Mouse (Mus musculus): ENCODE results near the gene Rnf207. TPM values are rescaled to one million over a fixed set of nuclear protein-coding genes. Genes with fewer than 3 reads are reported as not detected.

Rnf207 gene
- polyA plus RNA-seq, 1 experiment from 2014 or later: 1.5 TPM

DNA sequence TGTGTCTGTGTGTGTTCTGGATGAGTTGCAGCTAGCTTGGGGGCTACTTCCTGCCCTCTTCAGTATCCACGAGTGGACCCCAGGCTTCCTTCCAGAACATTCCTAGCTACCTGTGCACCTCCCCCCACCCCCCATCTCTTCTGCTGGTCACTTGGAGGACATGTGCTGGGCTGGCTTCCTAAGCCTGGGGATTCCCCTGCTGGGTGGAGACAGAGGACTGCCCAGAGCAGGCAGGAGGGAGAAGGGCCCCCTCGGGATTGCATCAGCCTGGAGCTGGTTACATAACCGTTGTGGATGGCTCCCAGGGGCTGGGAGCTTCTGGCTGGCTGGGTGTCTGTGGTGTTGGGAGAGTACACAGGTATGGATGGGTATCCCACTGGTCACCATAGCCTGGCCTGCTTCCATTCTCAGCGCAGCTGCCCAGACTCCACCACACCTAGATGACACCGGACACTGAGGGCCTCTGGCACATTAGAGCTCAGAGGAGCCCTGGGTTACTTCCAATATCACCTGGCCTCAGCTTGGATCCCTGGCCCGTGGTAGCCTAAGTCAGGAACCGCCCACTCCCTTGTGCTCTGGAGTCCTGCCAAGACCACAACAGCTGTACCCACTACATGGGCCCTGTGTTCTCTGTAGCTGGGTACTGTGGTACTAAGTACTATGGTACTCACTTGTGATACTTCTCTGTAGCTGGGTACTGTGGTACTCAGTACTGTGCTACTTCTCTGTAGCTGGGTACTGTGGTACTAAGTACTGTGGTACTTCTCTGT lies 26.5 kb upstream of the Rnf207 start:
- Histone ChIP-seq H3K4me2 (no peak overlapping the region), H3K9me3 (replicated peaks) (no peaks in the 10 kb centered on the region), H3K27me3 (peaks cover 75% of the 10 kb centered on the region), H3K36me3 (no peaks in the 10 kb centered on the region), H3K4me1 (peaks cover 21% of the 10 kb centered on the region), H3K27ac (no peak overlapping the region), H3K4me3 (replicated peaks) (no peak overlapping the region), H3K9ac (no peak overlapping the region)
- WGBS: 48% methylated on average over 7 of the region's 7 CpGs
- ATAC-seq (replicated peaks; ENCODE audit: low FRiP score): no peak

DNA sequence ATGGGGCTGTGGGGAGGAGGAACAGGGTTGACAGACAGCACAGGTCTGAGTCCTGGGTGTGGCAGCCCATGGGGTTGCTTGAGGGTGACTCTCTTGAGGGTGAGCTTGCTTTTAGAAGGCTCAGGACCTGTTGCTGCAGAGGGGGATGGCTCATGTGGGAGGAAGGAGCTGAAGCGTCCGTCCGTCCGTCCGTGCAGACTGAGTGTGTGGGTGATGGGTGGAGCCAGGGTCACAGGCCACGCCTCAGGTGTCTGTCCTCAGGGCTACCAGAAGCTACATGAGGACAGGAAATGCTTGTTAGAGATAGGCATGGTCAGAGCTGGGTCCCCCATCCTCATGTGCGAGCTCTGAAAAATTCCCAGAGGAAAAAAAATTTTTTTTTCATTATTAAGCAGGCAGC lies 25.9 kb upstream of the Rnf207 start:
- Histone ChIP-seq H3K27ac (no peak overlapping the region), H3K4me3 (replicated peaks) (no peak overlapping the region), H3K9me3 (replicated peaks) (no peaks in the 10 kb centered on the region), H3K36me3 (no peaks in the 10 kb centered on the region), H3K27me3 (peaks cover 75% of the 10 kb centered on the region), H3K4me2 (no peak overlapping the region), H3K4me1 (peaks cover 19% of the 10 kb centered on the region), H3K9ac (no peak overlapping the region)
- WGBS: 48% methylated on average over 7 of the region's 7 CpGs
- no peak for ATAC-seq (replicated peaks; ENCODE audit: low FRiP score)

DNA sequence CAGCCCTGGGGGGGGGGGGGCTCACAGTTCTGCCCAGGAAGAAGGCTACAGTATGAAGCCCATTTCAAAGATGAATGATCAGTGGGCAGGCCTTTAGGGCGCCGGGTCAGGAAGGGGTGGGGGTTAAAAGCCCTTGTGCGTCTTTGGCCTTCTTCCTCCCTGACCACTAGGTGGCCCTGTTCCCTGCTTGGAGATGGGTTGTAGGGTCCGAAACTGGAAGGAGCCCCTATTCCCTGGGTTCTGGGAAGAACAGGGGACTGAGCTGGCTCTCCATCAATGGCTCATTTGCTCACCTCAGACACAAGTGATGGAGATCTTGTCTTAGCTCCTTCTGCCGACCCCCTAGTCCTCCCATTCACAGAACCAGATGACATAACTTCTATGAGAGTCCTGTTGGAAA lies 24.5 kb upstream of the Rnf207 start:
- Histone ChIP-seq H3K9me3 (replicated peaks) (no peaks in the 10 kb centered on the region), H3K4me1 (peaks cover 32% of the 10 kb centered on the region), H3K4me2 (no peak overlapping the region), H3K4me3 (replicated peaks) (no peak overlapping the region), H3K27me3 (peaks cover 75% of the 10 kb centered on the region), H3K36me3 (no peaks in the 10 kb centered on the region), H3K27ac (no peak overlapping the region), H3K9ac (no peak overlapping the region)
- WGBS: 8% methylated on average over 5 of the region's 5 CpGs
- ATAC-seq (replicated peaks; ENCODE audit: low FRiP score): no peak

DNA sequence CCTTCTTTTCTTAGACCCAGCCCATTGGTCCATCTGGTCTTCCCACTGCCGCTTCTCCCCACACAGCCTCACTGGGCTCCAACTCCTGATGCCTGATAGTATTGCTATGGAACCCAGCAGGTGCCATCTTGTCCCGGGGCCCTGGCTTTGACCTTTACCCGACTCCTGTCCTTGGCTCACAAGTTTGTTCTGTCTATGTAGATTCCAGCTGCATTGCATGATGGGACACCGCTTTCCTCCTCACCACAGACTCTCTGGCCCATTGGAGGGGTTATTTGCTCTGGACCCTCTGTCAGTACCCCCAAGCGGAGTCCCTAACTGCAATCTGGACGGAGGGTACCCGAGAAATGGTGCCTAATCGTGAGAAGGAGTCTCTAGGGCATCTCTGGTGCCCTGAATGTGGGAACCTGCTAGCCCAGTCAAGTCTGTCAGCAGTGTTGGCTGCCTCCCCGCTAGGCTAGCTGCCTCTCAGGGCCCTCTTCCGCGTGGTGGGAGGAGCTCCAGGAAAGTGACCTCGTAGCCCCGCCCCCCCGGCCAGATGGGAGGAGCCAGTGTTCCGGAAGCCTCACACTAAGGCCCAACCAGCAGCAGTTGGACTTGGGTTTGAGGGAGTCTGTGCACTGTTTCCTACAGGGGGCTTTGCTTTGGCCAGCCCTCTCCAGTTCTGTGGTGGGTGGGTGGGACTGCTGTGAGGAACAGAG lies 21.9 kb upstream of the Rnf207 start:
- Histone ChIP-seq H3K4me2 (no peak overlapping the region), H3K4me3 (replicated peaks) (no peak overlapping the region), H3K36me3 (0 out of 2 replicates have a peak, but pooled peaks cover under 1% of the 10 kb centered on the region), H3K4me1 (peaks cover 34% of the 10 kb centered on the region), H3K9me3 (replicated peaks) (no peaks in the 10 kb centered on the region), H3K27ac (no peak overlapping the region), H3K9ac (no peak overlapping the region), H3K27me3 (peaks cover 84% of the 10 kb centered on the region)
- ATAC-seq (replicated peaks; ENCODE audit: low FRiP score): no peak
- 38% methylated on average over 15 of the region's 15 CpGs for WGBS

DNA sequence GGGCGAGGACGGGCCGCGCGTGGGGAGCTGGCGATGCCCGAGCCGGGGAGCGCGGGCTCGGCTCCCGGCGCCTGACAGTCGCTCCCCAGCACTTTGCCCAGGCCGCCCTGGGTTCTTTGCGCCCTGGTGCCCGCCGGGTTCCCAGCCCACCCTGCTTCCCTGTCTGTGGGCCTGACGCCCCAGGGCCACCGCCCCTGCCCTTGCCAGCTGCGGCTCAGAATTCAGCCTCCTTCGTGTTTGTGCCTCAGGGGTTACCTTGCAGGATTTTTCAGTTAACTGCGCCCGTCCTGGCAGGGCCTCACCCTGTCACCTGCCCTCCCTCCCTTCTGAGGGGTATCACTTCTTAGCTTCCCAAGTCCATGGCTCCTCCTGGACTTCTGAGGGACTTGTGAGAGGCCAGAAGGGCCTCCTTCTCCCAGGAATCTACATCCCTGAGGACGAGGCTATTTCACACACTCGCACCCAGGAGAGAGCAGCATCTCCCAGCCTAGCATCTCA lies 20.5 kb upstream of the Rnf207 start:
- Histone ChIP-seq H3K36me3 (peaks cover 14% of the 10 kb centered on the region), H3K27ac (no peak overlapping the region), H3K4me3 (replicated peaks) (peak overlapping the region; percentile 57), H3K4me1 (peaks cover 25% of the 10 kb centered on the region), H3K9ac (peak overlapping the region; percentile 49; the same call in 1 of the 2 replicates), H3K4me2 (peak overlapping the region; percentile 99), H3K9me3 (replicated peaks) (no peaks in the 10 kb centered on the region), H3K27me3 (peaks cover 81% of the 10 kb centered on the region)
- 2% methylated on average over 25 of the region's 26 CpGs for WGBS
- no peak; the same call in 1 of the 2 replicates for ATAC-seq (replicated peaks; ENCODE audit: low FRiP score)

DNA sequence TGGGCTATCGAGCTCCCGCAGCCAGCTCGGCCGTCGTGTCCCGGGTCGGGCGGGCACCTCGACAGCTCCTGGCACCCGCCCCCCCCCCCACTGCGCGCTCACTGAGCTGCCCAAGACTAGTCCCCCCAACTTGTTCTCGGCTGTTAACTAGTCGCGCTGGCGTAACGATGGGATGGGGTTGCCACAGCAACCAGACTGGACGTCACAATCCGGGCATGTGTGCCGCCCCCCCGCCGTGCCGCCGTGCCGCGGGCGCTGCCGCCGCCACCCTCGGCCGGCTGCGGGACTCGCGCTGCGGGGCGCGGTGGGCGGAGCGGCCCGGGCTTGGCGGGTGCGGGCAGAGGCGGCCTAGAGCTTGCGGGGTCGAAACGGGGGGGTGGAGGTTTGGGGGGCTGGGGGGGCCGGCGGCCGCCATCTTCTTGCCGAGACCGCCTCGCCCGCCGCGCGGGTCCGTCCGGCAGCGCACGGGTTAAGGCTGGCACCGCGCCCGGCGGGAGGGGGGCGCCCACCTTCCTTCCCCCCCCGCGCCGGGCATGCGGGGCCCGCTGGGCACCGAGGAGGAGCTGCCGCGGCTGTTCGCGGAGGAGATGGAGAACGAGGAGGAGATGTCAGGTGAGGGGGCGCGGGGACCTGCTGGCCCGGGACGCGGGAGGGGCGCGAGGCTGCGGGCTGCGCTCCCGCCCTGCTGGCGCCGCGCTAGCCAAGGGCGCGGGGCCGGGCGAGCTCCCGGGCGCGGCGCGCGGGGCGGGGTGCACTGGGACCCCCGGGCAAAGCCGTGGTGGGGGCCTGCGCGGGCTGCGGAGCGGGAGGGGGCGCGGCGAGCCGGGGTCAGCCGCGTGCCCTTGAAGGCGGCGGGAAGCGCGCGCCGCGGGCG lies 19.9 kb upstream of the Rnf207 start, which contains the start of gene Chd5:
Gene Chd5 (plus strand): TSS at position 233 of the 874 bp plus-strand sequence.
- H3K4me3 ChIP-seq (replicated peaks): peak within 1 kb of the TSS; percentile 57
- peaks cover 75% of the 10 kb centered on the region for H3K27me3 ChIP-seq
- H3K9ac ChIP-seq: peak within 1 kb of the TSS; percentile 49
- no peaks in the 10 kb centered on the region for H3K9me3 ChIP-seq (replicated peaks)
- ATAC-seq (replicated peaks; ENCODE audit: low FRiP score): 0 out of 2 replicates have a peak, but pooled peaks have one; percentile 9
- 2% methylated on average over 91 of the region's 120 CpGs for WGBS
- H3K27ac ChIP-seq: no peak within 1 kb of the TSS
- H3K4me2 ChIP-seq: peak within 1 kb of the TSS; percentile 99
- H3K36me3 ChIP-seq: peaks cover 21% of the 10 kb centered on the region
- H3K4me1 ChIP-seq: peaks cover 25% of the 10 kb centered on the region

DNA sequence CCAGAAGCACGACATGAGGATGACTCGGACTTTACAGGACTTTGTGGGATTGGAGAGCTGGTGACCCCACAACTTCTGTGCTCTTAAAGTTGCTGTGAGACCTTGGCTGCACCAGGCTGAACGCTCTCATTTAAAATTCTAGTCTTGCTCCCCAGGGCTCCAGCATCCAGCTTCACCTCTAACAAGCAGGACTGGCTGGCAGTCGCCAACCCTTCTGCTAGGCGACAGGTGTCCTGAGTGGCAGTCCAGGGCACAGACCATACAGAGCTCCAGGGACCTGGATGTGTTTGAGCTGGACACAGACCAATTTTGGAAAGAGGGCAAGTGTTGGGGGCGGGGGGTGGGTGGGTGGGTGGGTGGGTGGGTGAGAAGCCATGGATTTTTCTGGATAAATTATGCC lies 19.0 kb upstream of the Rnf207 start:
- no peak for ATAC-seq (replicated peaks; ENCODE audit: low FRiP score)
- Histone ChIP-seq H3K36me3 (peaks cover 30% of the 10 kb centered on the region), H3K27me3 (peaks cover 66% of the 10 kb centered on the region), H3K4me3 (replicated peaks) (no peak overlapping the region), H3K9me3 (replicated peaks) (no peaks in the 10 kb centered on the region), H3K9ac (no peak overlapping the region), H3K4me2 (no peak overlapping the region; the same call in 1 of the 2 replicates), H3K4me1 (peaks cover 25% of the 10 kb centered on the region), H3K27ac (no peak overlapping the region)
- 25% methylated on average over 6 of the region's 6 CpGs for whole genome bisulfite sequencing

DNA sequence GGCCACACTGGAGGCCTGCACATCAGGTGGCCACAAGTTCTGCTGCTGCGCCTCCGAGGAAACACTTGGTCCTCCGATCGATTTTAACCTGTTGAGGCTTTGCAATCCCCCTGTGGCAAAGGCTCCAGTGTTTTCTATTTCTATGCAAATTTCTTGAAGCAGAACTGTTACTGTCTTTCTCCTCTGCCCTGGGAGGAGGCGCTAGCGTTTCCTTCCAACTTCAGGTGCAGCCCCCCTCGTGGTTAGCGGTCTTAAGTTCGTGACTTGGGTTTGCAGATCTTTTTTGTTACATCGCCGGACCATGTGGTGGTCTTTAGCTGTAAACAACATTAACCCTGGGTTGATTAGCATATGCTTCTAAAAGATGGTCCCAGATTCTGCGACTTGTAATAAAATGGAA lies 14.8 kb upstream of the Rnf207 start:
- Histone ChIP-seq H3K36me3 (peaks cover 72% of the 10 kb centered on the region), H3K27ac (no peak overlapping the region), H3K9ac (no peak overlapping the region), H3K4me3 (replicated peaks) (no peak overlapping the region), H3K4me1 (peaks cover 5% of the 10 kb centered on the region), H3K9me3 (replicated peaks) (no peaks in the 10 kb centered on the region), H3K27me3 (peaks cover 25% of the 10 kb centered on the region), H3K4me2 (no peak overlapping the region)
- ATAC-seq (replicated peaks; ENCODE audit: low FRiP score): no peak
- 94% methylated on average over 12 of the region's 12 CpGs for WGBS

DNA sequence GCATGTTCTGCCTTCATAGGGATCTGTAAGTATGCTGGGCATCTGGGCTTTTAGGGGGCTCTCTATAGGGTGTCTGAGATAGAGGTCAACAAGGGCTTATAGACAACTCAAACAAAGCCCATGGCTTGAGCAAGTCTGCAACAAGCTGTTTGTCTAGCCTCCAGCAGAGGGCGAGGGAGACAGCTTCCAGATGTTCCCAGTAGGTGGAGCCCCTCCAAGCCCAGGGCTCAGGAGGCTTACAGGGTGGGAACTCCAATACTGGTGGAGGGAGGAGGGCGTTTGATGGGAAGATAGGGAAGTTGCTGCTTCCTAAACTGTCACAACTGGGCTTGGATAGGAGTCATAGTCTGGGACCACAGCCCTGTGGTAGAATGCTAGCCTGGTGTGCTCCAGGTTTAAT lies 14.2 kb upstream of the Rnf207 start:
- no peak overlapping the region for H3K4me3 ChIP-seq (replicated peaks)

DNA sequence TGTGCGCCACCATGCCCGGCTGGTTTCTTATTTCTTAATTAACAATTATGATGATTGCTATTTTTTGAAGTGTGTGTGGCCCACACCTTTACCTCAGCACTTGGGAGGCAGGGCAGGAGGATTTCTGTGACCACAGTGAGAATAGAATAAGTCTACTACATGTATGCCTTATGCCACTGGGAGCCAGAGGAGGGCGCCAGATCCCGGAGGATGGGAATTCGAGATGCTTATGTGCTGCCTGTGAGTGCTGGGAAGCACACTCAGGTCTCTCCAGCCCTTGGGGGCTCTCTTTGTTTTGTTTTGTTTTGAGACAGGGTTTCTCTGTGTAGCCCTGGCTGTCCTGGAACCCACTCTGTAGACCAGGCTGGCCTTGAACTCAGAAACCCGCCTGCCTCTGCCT lies 9.9 kb upstream of the Rnf207 start:
- no peaks in the 10 kb centered on the region for H3K9me3 ChIP-seq (replicated peaks)
- H3K4me1 ChIP-seq: peaks cover 18% of the 10 kb centered on the region
- no peaks in the 10 kb centered on the region for H3K27me3 ChIP-seq
- H3K27ac ChIP-seq: no peak overlapping the region
- no peak overlapping the region for H3K4me3 ChIP-seq (replicated peaks)
- whole genome bisulfite sequencing: 75% methylated on average over 6 of the region's 6 CpGs
- no peak overlapping the region for H3K4me2 ChIP-seq
- no peak overlapping the region for H3K9ac ChIP-seq
- no peak for ATAC-seq (replicated peaks; ENCODE audit: low FRiP score)
- H3K36me3 ChIP-seq: peaks cover 63% of the 10 kb centered on the region

More for the DNA sequence above, 14.2 kb upstream of the Rnf207 start:
- H3K36me3 ChIP-seq: peaks cover 78% of the 10 kb centered on the region
- peaks cover 2% of the 10 kb centered on the region; the same call in 1 of the 2 replicates for H3K4me1 ChIP-seq
- H3K27ac ChIP-seq: no peak overlapping the region
- no peaks in the 10 kb centered on the region for H3K9me3 ChIP-seq (replicated peaks)
- 27% methylated on average over 2 of the region's 2 CpGs for WGBS
- H3K9ac ChIP-seq: no peak overlapping the region
- ATAC-seq (replicated peaks; ENCODE audit: low FRiP score): peak; percentile 43
- H3K27me3 ChIP-seq: peaks cover 19% of the 10 kb centered on the region
- no peak overlapping the region for H3K4me2 ChIP-seq

DNA sequence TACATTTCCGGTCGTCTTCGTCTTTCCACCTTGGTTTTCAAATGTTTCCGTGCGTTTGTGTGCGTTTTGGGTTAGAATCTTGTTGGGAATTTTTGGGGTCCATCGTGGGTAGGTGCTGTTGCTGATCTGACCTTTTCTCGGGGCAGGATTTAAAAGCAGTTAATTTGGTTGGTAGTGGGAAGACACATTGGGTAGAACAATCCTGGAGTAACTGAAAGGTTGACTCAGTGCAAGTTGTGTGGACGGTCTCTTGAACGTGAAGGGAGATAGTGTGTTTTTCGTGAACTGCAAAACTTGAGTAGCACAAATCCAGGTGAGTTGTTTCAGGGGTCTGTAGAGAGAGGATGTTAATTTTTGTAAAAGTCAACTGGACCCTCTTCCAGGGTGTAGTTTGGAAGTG lies 7.8 kb upstream of the Rnf207 start:
- 1% methylated on average over 11 of the region's 11 CpGs for WGBS

More for the DNA sequence above, 7.8 kb upstream of the Rnf207 start:
- Histone ChIP-seq H3K36me3 (peaks cover 42% of the 10 kb centered on the region), H3K4me3 (replicated peaks) (peak overlapping the region; percentile 99), H3K9ac (peak overlapping the region; percentile 99), H3K27me3 (no peaks in the 10 kb centered on the region), H3K4me1 (peaks cover 18% of the 10 kb centered on the region), H3K4me2 (peak overlapping the region; percentile 72), H3K27ac (peak overlapping the region; percentile 83; the same call in 1 of the 2 replicates), H3K9me3 (replicated peaks) (no peaks in the 10 kb centered on the region)
- no peak for ATAC-seq (replicated peaks; ENCODE audit: low FRiP score)
